Mouse (Mus musculus): ENCODE results near the gene Alg3.

GRCm38 (mm10) chr16:20600511-20600910, 11.0 kb downstream of the Alg3 start:
- TF ChIP-seq POLR2AphosphoS2 (IDR thresholded peaks at IDR 0.05; ENCODE audit: insufficient read length, low read depth) (no peak), POLR2A (IDR thresholded peaks at IDR 0.05; ENCODE audit: insufficient read length, low read depth) (no peak), TCF3 (IDR thresholded peaks at IDR 0.05; ENCODE audit: insufficient read length, low read depth) (no peak), SRF (IDR thresholded peaks at IDR 0.05; ENCODE audit: control insufficient read depth, insufficient read length, low read depth) (no peak), REST (IDR thresholded peaks at IDR 0.05; ENCODE audit: insufficient read depth, insufficient read length) (no peak), MYOD1 (IDR thresholded peaks at IDR 0.05; ENCODE audit: control insufficient read depth in 1 of 3, insufficient read length in 2 of 3, low read depth in 2 of 3) (no peak), MYOG (IDR thresholded peaks at IDR 0.05; ENCODE audit: control insufficient read depth in 1 of 3, insufficient read depth in 1 of 3, insufficient read length in 2 of 3, low read depth in 2 of 3) (no peak), MAX (IDR thresholded peaks at IDR 0.05; ENCODE audit: low read depth) (no peak), CEBPB (IDR thresholded peaks at IDR 0.05; ENCODE audit: insufficient read depth, poor library complexity, severe bottlenecking) (no peak)
